Mouse (Mus musculus): ENCODE measurements at regions not wholly inside any gene's neighbourhood (a gene's known extent, or its start where the extent isn't known, plus 50 kb on each side); places are given as distances from the start of the nearest gene placed in this dataset.

- no peaks in the 10 kb centered on the region for H3K36me3 ChIP-seq (ENCODE audit: control insufficient read depth, insufficient read depth, low read length)
- ATAC-seq (ENCODE audit: low FRiP score) (no peak), DNase-seq (ENCODE audit: low spot score) (no peak)
- H3K9ac ChIP-seq (ENCODE audit: low read depth, low read length): no peak overlapping the region
- no peak overlapping the region for H3K4me2 ChIP-seq (replicated peaks; ENCODE audit: low read depth, low read length)
- H3K9me3 ChIP-seq (ENCODE audit: control insufficient read depth, low read length): peaks cover 3% of the 10 kb centered on the region; the same call in 1 of the 2 replicates
- WGBS: 95% methylated on average over 3 of the region's 3 CpGs
- no peaks in the 10 kb centered on the region for H3K27me3 ChIP-seq (ENCODE audit: control insufficient read depth, insufficient read depth, low read length)
- H3K27ac ChIP-seq (ENCODE audit: low read depth, low read length): no peak overlapping the region
- no peak overlapping the region for H3K4me3 ChIP-seq (ENCODE audit: low read depth, low read length)
- H3K4me1 ChIP-seq (replicated peaks; ENCODE audit: control insufficient read depth, insufficient read depth, low read length): no peaks in the 10 kb centered on the region
These were observed 197.4 kb downstream of the Phlda1 start for GRCm38 (mm10) chr10:111703447-111703846.

DNA sequence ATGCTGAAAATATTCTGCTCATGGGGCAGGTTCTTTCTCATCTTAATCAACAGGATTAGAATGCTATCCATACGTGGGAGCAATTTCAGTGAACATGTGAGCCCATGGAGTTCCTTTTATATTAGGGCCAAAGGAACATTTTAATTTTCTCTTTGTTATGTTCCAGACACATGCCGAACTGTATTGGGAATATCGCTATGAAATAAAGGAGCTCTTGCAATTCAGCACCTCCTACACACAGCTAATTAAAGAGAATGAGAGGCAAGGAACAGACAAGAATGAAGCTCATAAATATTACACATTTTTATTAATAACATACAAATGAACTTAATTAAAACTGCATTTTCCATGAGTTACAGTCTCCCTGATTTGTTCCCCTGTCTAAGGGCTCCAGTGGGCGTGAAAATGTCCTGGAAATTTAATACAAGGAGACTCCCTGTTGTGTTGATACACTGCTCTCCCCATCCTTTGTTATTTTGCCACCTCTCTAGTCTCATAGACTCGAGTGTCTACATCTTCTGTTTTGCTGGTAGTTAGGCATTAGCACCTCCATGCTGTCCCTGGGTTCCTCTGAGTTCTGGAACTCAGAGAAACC lies 205.5 kb downstream of the Phlda1 start:
- Histone ChIP-seq H3K9me3 (ENCODE audit: control insufficient read depth, low read length) (no peaks in the 10 kb centered on the region), H3K36me3 (ENCODE audit: control insufficient read depth, insufficient read depth, low read length) (no peaks in the 10 kb centered on the region), H3K9ac (ENCODE audit: low read depth, low read length) (no peak overlapping the region), H3K27ac (ENCODE audit: low read depth, low read length) (no peak overlapping the region), H3K4me2 (replicated peaks; ENCODE audit: low read depth, low read length) (no peak overlapping the region), H3K4me3 (ENCODE audit: low read depth, low read length) (no peak overlapping the region), H3K4me1 (replicated peaks; ENCODE audit: control insufficient read depth, insufficient read depth, low read length) (no peaks in the 10 kb centered on the region), H3K27me3 (ENCODE audit: control insufficient read depth, insufficient read depth, low read length) (no peaks in the 10 kb centered on the region)
- ATAC-seq (ENCODE audit: low FRiP score) (no peak), DNase-seq (ENCODE audit: low spot score) (no peak)
- WGBS: 67% methylated on average over 5 of the region's 5 CpGs

- Histone ChIP-seq H3K4me2 (replicated peaks; ENCODE audit: low read depth, low read length) (no peak overlapping the region), H3K9me3 (ENCODE audit: control insufficient read depth, low read length) (no peaks in the 10 kb centered on the region), H3K27ac (ENCODE audit: low read depth, low read length) (no peak overlapping the region), H3K4me1 (replicated peaks; ENCODE audit: control insufficient read depth, insufficient read depth, low read length) (no peaks in the 10 kb centered on the region), H3K9ac (ENCODE audit: low read depth, low read length) (no peak overlapping the region), H3K36me3 (ENCODE audit: control insufficient read depth, insufficient read depth, low read length) (no peaks in the 10 kb centered on the region), H3K4me3 (ENCODE audit: low read depth, low read length) (no peak overlapping the region), H3K27me3 (ENCODE audit: control insufficient read depth, insufficient read depth, low read length) (no peaks in the 10 kb centered on the region)
- DNase-seq (ENCODE audit: low spot score) (no peak), ATAC-seq (ENCODE audit: low FRiP score) (no peak)
- 82% methylated on average over 7 of the region's 7 CpGs for WGBS
These were observed 206.9 kb downstream of the Phlda1 start for GRCm38 (mm10) chr10:111712991-111713390.

DNA sequence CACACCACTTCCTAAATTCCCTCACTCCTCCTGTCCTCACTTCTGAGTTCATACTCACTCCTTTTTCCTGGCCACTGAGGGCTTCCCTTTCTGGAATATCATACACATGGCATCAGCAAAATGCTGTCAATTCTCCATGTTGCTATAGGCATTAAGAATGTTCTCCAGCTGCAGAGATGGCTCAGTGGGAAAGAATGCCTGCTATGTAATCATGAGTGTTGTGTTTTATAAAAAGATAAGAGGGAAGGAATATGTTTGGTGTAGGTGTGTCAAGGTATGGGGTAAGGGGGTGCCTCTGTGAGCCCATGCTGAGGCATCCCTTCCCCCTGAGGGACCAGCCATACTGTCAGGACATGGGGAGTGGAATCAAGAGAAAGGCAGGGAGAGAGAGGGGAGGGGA lies 207.6 kb downstream of the Phlda1 start:
- no peak overlapping the region for H3K4me2 ChIP-seq (replicated peaks; ENCODE audit: low read depth, low read length)
- H3K4me3 ChIP-seq (ENCODE audit: low read depth, low read length): no peak overlapping the region
- DNase-seq (ENCODE audit: low spot score): no peak
- no peaks in the 10 kb centered on the region for H3K9me3 ChIP-seq (ENCODE audit: control insufficient read depth, low read length)
- H3K36me3 ChIP-seq (ENCODE audit: control insufficient read depth, insufficient read depth, low read length): no peaks in the 10 kb centered on the region
- no peak overlapping the region for H3K27ac ChIP-seq (ENCODE audit: low read depth, low read length)
- ATAC-seq (ENCODE audit: low FRiP score): no peak
- no peak overlapping the region for H3K9ac ChIP-seq (ENCODE audit: low read depth, low read length)
- no peaks in the 10 kb centered on the region for H3K27me3 ChIP-seq (ENCODE audit: control insufficient read depth, insufficient read depth, low read length)
- no peaks in the 10 kb centered on the region for H3K4me1 ChIP-seq (replicated peaks; ENCODE audit: control insufficient read depth, insufficient read depth, low read length)

DNA sequence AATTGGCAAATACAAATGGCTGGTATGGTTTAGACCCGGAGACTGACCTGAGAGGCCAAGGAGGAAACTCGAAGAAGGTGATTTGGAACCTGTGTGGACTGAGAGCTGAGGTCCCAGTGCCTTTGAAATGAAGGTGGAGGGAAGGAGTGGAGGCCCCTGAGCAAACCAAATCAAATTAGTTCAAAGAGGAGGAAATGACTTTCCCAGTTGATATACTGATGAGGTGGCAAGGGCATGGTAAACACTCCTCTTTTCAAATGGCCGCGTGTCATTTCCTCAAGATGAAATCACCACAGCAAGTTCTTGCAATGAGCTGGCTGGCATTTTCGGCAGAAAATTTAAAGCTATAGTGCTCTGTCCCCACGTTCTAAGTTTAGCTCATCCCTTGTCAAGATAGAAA lies 209.1 kb downstream of the Phlda1 start:
- Histone ChIP-seq H3K36me3 (ENCODE audit: control insufficient read depth, insufficient read depth, low read length) (no peaks in the 10 kb centered on the region), H3K27me3 (ENCODE audit: control insufficient read depth, insufficient read depth, low read length) (no peaks in the 10 kb centered on the region), H3K9ac (ENCODE audit: low read depth, low read length) (no peak overlapping the region), H3K4me2 (replicated peaks; ENCODE audit: low read depth, low read length) (no peak overlapping the region), H3K9me3 (ENCODE audit: control insufficient read depth, low read length) (no peaks in the 10 kb centered on the region), H3K4me3 (ENCODE audit: low read depth, low read length) (no peak overlapping the region), H3K4me1 (replicated peaks; ENCODE audit: control insufficient read depth, insufficient read depth, low read length) (no peaks in the 10 kb centered on the region), H3K27ac (ENCODE audit: low read depth, low read length) (no peak overlapping the region)
- 88% methylated on average over 6 of the region's 6 CpGs for WGBS
- no peak for DNase-seq (ENCODE audit: low spot score)
- no peak for ATAC-seq (ENCODE audit: low FRiP score)

- no peaks in the 10 kb centered on the region for H3K27me3 ChIP-seq (ENCODE audit: control insufficient read depth, insufficient read depth, low read length)
- no peak overlapping the region for H3K27ac ChIP-seq (ENCODE audit: low read depth, low read length)
- H3K36me3 ChIP-seq (ENCODE audit: control insufficient read depth, insufficient read depth, low read length): no peaks in the 10 kb centered on the region
- WGBS: 93% methylated on average over 5 of the region's 5 CpGs
- ATAC-seq (ENCODE audit: low FRiP score): no peak
- H3K4me1 ChIP-seq (replicated peaks; ENCODE audit: control insufficient read depth, insufficient read depth, low read length): no peaks in the 10 kb centered on the region
- no peak overlapping the region for H3K9ac ChIP-seq (ENCODE audit: low read depth, low read length)
- H3K9me3 ChIP-seq (ENCODE audit: control insufficient read depth, low read length): no peaks in the 10 kb centered on the region
- H3K4me3 ChIP-seq (ENCODE audit: low read depth, low read length): no peak overlapping the region
- DNase-seq (ENCODE audit: low spot score): no peak
- no peak overlapping the region for H3K4me2 ChIP-seq (replicated peaks; ENCODE audit: low read depth, low read length)
These were observed 213.5 kb downstream of the Phlda1 start for GRCm38 (mm10) chr10:111719632-111720031.

DNA sequence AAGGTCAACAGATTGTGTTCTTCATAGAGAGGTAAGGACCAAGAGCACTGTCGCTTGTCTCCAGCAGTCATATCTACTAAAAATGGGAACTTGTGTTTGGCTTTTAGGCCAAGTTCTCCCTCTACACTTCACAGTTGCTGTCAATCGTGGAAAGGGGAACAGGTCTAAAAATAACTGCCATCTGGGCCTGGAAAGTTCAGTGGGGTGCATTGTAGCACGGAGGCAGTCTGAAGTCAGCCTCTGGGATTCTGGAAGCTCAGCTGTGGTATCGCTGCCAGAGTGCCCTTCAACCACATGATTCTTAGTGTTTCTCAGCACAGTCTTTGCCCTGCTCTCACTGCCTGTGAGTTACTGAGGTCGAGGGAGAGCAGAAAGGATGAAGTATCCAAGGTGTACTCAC lies 215.0 kb downstream of the Phlda1 start:
- H3K9ac ChIP-seq (ENCODE audit: low read depth, low read length): no peak overlapping the region
- H3K9me3 ChIP-seq (ENCODE audit: control insufficient read depth, low read length): no peaks in the 10 kb centered on the region
- no peak for ATAC-seq (ENCODE audit: low FRiP score)
- no peak overlapping the region for H3K4me2 ChIP-seq (replicated peaks; ENCODE audit: low read depth, low read length)
- H3K4me3 ChIP-seq (ENCODE audit: low read depth, low read length): no peak overlapping the region
- H3K27ac ChIP-seq (ENCODE audit: low read depth, low read length): no peak overlapping the region
- DNase-seq (ENCODE audit: low spot score): no peak
- WGBS: 81% methylated on average over 5 of the region's 5 CpGs
- H3K4me1 ChIP-seq (replicated peaks; ENCODE audit: control insufficient read depth, insufficient read depth, low read length): no peaks in the 10 kb centered on the region
- no peaks in the 10 kb centered on the region for H3K27me3 ChIP-seq (ENCODE audit: control insufficient read depth, insufficient read depth, low read length)
- H3K36me3 ChIP-seq (ENCODE audit: control insufficient read depth, insufficient read depth, low read length): no peaks in the 10 kb centered on the region

- no peak overlapping the region for H3K4me3 ChIP-seq (ENCODE audit: low read depth, low read length)
- H3K9me3 ChIP-seq (ENCODE audit: control insufficient read depth, low read length): no peaks in the 10 kb centered on the region
- H3K9ac ChIP-seq (ENCODE audit: low read depth, low read length): no peak overlapping the region
- WGBS: 84% methylated on average over 2 of the region's 2 CpGs
- no peaks in the 10 kb centered on the region for H3K27me3 ChIP-seq (ENCODE audit: control insufficient read depth, insufficient read depth, low read length)
- no peak for DNase-seq (ENCODE audit: low spot score)
- no peak overlapping the region for H3K27ac ChIP-seq (ENCODE audit: low read depth, low read length)
- no peak overlapping the region for H3K4me2 ChIP-seq (replicated peaks; ENCODE audit: low read depth, low read length)
- H3K36me3 ChIP-seq (ENCODE audit: control insufficient read depth, insufficient read depth, low read length): no peaks in the 10 kb centered on the region
- ATAC-seq (ENCODE audit: low FRiP score): no peak
- H3K4me1 ChIP-seq (replicated peaks; ENCODE audit: control insufficient read depth, insufficient read depth, low read length): no peaks in the 10 kb centered on the region
These were observed 217.8 kb downstream of the Phlda1 start for GRCm38 (mm10) chr10:111723885-111724284.

GRCm38 (mm10) chr10:111724574-111725414 lies 218.7 kb downstream of the Phlda1 start:
- H3K4me3 ChIP-seq (ENCODE audit: low read depth, low read length): no peak overlapping the region
- DNase-seq (ENCODE audit: low spot score) (no peak), ATAC-seq (ENCODE audit: low FRiP score) (no peak)
- no peaks in the 10 kb centered on the region for H3K9me3 ChIP-seq (ENCODE audit: control insufficient read depth, low read length)
- H3K27me3 ChIP-seq (ENCODE audit: control insufficient read depth, insufficient read depth, low read length): no peaks in the 10 kb centered on the region
- H3K4me1 ChIP-seq (replicated peaks; ENCODE audit: control insufficient read depth, insufficient read depth, low read length): no peaks in the 10 kb centered on the region
- H3K4me2 ChIP-seq (replicated peaks; ENCODE audit: low read depth, low read length): no peak overlapping the region
- H3K36me3 ChIP-seq (ENCODE audit: control insufficient read depth, insufficient read depth, low read length): no peaks in the 10 kb centered on the region
- no peak overlapping the region for H3K9ac ChIP-seq (ENCODE audit: low read depth, low read length)
- no peak overlapping the region for H3K27ac ChIP-seq (ENCODE audit: low read depth, low read length)
- WGBS: 68% methylated on average over 7 of the region's 7 CpGs

All from hindbrain, embryonic 11.5 days (tissue).